Mouse (Mus musculus) kidney, embryonic 16.5 days (tissue): ENCODE results near the gene Cuta. TPM values are rescaled to one million over a fixed set of nuclear protein-coding genes. Genes with fewer than 3 reads are reported as not detected.

Experiments used
- ATAC-seq: fragments of 200-750 bp; cut with Nextera tagmentation; 2 replicates; pipeline ENCODE4 v1.8.0; 2017; ENCODE audit warnings: moderate TSS enrichment; ENCODE audit not compliant: low FRiP score, low TSS enrichment
- H3K27ac ChIP-seq: fragments of 300-500 bp; sonication (generic); 2 replicates; pipeline ENCODE4 v1.5.1; 2014; ENCODE audit warnings: low read length
- H3K27me3 ChIP-seq: fragments of 300-500 bp; sonication (generic); 2 replicates; pipeline ENCODE4 v1.6.1; 2014; ENCODE audit warnings: low read length, control low read depth, mixed read lengths; ENCODE audit not compliant: insufficient read depth
- H3K36me3 ChIP-seq: fragments of 300-500 bp; sonication (generic); 2 replicates; pipeline ENCODE4 v1.6.1; 2014; ENCODE audit warnings: low read length, control low read depth, mixed read lengths; ENCODE audit not compliant: insufficient read depth
- H3K4me1 ChIP-seq: fragments of 300-500 bp; sonication (generic); 2 replicates; pipeline ENCODE4 v1.6.1; 2014; ENCODE audit warnings: low read length, control low read depth, mixed read lengths; ENCODE audit not compliant: insufficient read depth
- H3K4me2 ChIP-seq: fragments of 300-500 bp; sonication (generic); replicated peaks from 2 replicates; pipeline ENCODE4 v1.6.1; 2014; ENCODE audit warnings: low read depth, low read length
- H3K4me3 ChIP-seq: fragments of 300-500 bp; sonication (generic); 2 replicates; pipeline ENCODE4 v1.5.1; 2014; ENCODE audit warnings: mild to moderate bottlenecking, low read length
- H3K9ac ChIP-seq: fragments of 300-500 bp; sonication (generic); replicated peaks from 2 replicates; pipeline ENCODE4 v1.6.1; 2014; ENCODE audit warnings: low read length
- H3K9me3 ChIP-seq: fragments of 300-500 bp; sonication (generic); 2 replicates; pipeline ENCODE4 v1.6.1; 2016; ENCODE audit warnings: low read length, control low read depth
- WGBS: fragments of 180-500 bp; shearing (Covaris S2); extraction: QIAGEN DNeasy Blood & Tissue Kit; methylation state at CpG from one replicate; pipeline ENCODE4 v1.1.7; 2014; 5-methylcytosine and 5-hydroxymethylcytosine counted together
- polyA plus RNA-seq: library from polyadenylated mRNA; unstranded; fragments of >200 nt; fragmentation: Nextera tagmentation; extraction: Ambion mirVana; gene quantifications from 2 replicates; pipeline ENCODE4 v1.2.1, GENCODE M21; 2015

Gene Cuta
- polyA plus RNA-seq, 1 experiment from 2014 or later = 187 TPM

DNA sequence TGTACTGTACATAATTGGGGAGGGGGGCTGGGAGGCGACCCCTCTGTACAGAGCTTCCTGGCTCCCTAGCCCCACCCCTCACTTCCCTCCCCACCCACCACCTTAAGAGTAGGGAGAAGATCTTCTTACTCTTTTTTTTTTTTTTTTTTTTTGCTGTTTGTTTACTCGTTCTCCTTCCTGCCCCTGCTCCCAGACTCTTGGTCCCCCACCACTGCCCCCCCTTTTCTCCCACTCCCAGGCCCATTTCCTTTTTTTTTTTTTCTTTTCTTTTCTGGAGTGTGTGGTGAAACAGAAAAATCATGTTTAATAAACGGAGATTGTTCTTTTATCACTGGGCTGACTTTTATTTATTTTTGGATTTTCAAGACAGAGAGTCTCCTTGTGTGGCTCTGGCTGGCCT, 32.7 kb upstream of the Cuta start:
- H3K9me3 ChIP-seq = no peaks in the 10 kb centered on the region
- WGBS = 1% methylated on average over 3 of the region's 3 CpGs
- peak overlapping the region; percentile 91 for H3K27ac ChIP-seq
- H3K36me3 ChIP-seq = peaks cover 27% of the 10 kb centered on the region
- H3K4me1 ChIP-seq = peaks cover 28% of the 10 kb centered on the region
- peak overlapping the region; percentile 95 for H3K9ac ChIP-seq
- no peaks in the 10 kb centered on the region for H3K27me3 ChIP-seq
- ATAC-seq = no peak
- peak overlapping the region; percentile 97 for H3K4me3 ChIP-seq
- peak overlapping the region; percentile 80 for H3K4me2 ChIP-seq

DNA sequence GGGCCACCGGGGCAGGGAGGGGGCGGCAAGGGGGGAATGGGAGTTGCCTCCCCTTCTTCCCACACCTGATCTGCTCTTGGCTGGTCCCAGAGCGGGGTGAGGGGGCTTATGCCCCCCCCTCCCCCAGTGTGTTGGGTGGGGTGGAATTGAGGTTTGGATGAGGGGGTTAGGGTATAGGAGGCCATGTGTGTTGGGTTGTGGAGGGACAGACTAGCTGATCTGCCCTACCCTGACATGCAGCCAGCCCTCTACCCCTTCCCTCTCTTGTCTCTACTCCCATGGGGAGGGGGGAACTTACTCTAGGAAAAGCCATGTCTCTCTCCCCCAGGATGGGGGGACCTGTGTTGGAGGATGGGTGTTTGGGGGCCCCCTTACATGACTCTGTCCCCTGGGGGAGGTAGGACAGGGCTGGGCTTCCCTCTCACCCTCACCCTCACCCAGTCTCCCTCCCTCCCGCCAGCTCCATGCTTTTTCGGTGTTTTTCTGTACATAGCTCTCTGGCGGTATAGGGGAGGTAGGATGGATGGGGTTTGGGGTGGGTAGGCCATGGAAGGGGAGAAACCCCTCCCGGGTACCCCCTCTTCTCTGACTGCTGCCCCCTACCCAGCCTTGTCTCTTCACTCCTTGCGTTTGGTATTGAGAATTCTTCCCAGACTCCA, 32.0 kb upstream of the Cuta start:
- H3K4me1 ChIP-seq = peaks cover 28% of the 10 kb centered on the region
- H3K9ac ChIP-seq = peak overlapping the region; percentile 95
- H3K4me2 ChIP-seq = peak overlapping the region; percentile 80
- H3K27me3 ChIP-seq = no peaks in the 10 kb centered on the region
- no peak for ATAC-seq
- WGBS = 68% methylated on average over 8 of the region's 8 CpGs
- H3K4me3 ChIP-seq = peak overlapping the region; percentile 97
- H3K9me3 ChIP-seq = no peaks in the 10 kb centered on the region
- peaks cover 25% of the 10 kb centered on the region for H3K36me3 ChIP-seq
- no peak overlapping the region for H3K27ac ChIP-seq

DNA sequence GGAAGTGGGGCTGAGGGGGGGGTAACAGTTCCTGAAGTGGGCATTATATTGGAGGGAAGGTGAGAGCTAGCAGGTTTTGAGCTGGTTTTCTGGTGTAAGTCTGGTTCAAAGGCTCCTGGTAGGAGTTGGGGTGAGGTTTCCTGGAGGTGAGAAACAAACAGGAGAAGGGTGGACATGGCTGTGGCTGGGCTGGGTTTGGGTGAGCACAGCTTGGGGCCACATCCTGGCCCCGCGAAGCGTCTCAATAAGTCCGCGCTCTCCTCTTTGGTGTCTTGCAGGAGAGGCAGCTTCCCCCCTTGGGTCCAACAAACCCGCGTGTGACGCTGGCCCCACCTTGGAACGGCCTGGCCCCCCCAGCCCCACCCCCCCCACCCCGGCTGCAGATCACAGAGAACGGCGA, 30.9 kb upstream of the Cuta start:
- Histone ChIP-seq H3K4me3 (no peak overlapping the region), H3K9me3 (no peaks in the 10 kb centered on the region), H3K4me1 (peaks cover 28% of the 10 kb centered on the region), H3K27ac (no peak overlapping the region), H3K36me3 (peaks cover 27% of the 10 kb centered on the region), H3K4me2 (no peak overlapping the region), H3K9ac (no peak overlapping the region), H3K27me3 (no peaks in the 10 kb centered on the region)
- 72% methylated on average over 12 of the region's 12 CpGs for WGBS
- ATAC-seq = no peak

DNA sequence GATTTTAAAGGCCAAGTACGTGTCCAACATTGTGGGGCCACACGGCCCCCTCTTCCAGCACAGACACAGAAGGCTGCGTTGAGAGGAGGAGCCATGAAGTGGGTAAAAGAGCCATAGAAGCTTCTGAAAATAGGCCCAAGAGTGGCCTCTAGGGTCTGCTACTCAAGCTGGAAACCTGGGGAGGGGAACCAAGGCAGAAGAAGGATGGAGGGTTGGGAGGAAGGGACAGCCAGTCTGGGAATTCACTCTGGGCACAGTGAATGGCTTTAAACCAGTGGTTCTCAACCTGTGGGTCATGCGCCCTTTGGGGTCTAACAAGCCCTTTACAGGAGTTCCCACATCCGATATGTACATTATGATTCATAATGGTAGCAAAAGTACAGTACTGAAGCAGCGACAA, 29.9 kb upstream of the Cuta start:
- Histone ChIP-seq H3K27ac (no peak overlapping the region), H3K36me3 (peaks cover 28% of the 10 kb centered on the region), H3K9ac (no peak overlapping the region), H3K9me3 (no peaks in the 10 kb centered on the region), H3K27me3 (no peaks in the 10 kb centered on the region), H3K4me2 (no peak overlapping the region), H3K4me3 (no peak overlapping the region), H3K4me1 (peaks cover 21% of the 10 kb centered on the region)
- ATAC-seq = no peak
- whole genome bisulfite sequencing = 88% methylated on average over 6 of the region's 6 CpGs

DNA sequence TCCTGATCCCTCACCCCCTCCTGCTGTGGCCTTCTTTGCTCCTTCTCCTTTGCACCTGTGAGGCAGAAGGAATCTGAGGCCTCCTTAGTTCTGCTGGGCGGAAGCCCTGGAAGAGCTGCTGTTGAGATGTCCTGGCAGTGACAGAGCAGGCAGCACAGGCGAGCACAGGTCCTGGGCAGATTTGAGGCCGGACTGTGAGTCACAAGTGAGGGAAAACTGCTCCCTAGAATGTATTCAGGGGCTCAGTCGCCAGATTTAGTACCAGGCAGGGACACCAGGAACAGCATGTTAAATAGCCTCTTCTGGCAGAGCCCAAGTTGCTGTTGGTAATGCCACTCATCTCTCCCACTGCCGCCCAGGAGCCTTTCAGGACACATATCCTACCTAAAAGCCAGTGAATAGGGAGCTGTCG, 28.8 kb upstream of the Cuta start:
- H3K4me3 ChIP-seq = no peak overlapping the region
- H3K4me2 ChIP-seq = no peak overlapping the region
- peaks cover 33% of the 10 kb centered on the region for H3K36me3 ChIP-seq
- H3K4me1 ChIP-seq = peaks cover 14% of the 10 kb centered on the region
- 82% methylated on average over 6 of the region's 6 CpGs for WGBS
- H3K9ac ChIP-seq = no peak overlapping the region
- H3K9me3 ChIP-seq = no peaks in the 10 kb centered on the region
- no peak overlapping the region for H3K27ac ChIP-seq
- H3K27me3 ChIP-seq = no peaks in the 10 kb centered on the region
- no peak for ATAC-seq

DNA sequence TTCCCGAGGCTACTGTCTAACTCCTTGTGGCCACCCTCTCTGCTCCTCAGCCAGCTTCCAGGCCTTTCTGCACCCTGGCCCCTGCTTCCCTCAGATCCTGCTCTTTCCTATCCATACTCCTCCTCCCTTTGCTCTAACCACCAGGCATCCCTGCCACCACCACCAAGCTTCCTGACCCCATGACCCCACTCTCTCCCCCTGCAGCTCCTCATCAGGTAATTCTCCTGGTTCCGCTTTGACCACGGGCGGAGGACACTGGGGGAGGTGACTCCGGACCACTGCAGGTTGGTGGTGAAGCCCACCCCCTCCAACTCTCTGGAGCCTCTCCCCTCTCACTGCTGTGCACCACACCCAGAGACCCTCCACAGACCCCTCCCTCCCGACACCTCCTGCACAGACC, 28.1 kb upstream of the Cuta start:
- no peak overlapping the region for H3K4me3 ChIP-seq
- H3K27me3 ChIP-seq = no peaks in the 10 kb centered on the region
- no peak overlapping the region for H3K4me2 ChIP-seq
- H3K4me1 ChIP-seq = peaks cover 14% of the 10 kb centered on the region
- ATAC-seq = no peak
- WGBS = 87% methylated on average over 6 of the region's 6 CpGs
- no peak overlapping the region for H3K9ac ChIP-seq
- no peak overlapping the region for H3K27ac ChIP-seq
- H3K9me3 ChIP-seq = no peaks in the 10 kb centered on the region
- H3K36me3 ChIP-seq = peaks cover 40% of the 10 kb centered on the region

DNA sequence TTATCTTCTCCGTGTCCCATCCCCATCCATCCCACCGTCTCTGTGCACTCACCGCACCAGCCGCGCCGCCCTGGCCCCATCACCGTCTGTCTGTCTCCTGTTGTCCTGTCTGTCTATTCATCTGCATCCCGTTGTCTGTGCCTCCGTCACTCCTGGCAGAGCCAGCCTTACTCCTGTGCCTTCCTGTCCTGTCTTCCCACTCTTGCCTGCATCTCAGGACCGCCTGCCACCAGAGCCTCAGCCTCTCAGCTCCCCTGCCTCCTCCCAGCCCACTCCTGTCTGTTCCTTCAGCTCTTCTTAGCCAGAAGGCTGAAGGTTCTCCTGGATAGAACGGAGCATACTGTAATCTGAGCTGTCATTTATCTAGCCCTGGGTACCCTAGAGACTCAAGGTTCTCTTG, 27.6 kb upstream of the Cuta start:
- H3K4me3 ChIP-seq = no peak overlapping the region
- H3K4me1 ChIP-seq = peaks cover 10% of the 10 kb centered on the region
- 89% methylated on average over 11 of the region's 11 CpGs for WGBS
- H3K36me3 ChIP-seq = peaks cover 44% of the 10 kb centered on the region
- no peaks in the 10 kb centered on the region for H3K27me3 ChIP-seq
- no peak overlapping the region for H3K27ac ChIP-seq
- no peak overlapping the region for H3K4me2 ChIP-seq
- H3K9me3 ChIP-seq = no peaks in the 10 kb centered on the region
- H3K9ac ChIP-seq = no peak overlapping the region
- ATAC-seq = no peak

DNA sequence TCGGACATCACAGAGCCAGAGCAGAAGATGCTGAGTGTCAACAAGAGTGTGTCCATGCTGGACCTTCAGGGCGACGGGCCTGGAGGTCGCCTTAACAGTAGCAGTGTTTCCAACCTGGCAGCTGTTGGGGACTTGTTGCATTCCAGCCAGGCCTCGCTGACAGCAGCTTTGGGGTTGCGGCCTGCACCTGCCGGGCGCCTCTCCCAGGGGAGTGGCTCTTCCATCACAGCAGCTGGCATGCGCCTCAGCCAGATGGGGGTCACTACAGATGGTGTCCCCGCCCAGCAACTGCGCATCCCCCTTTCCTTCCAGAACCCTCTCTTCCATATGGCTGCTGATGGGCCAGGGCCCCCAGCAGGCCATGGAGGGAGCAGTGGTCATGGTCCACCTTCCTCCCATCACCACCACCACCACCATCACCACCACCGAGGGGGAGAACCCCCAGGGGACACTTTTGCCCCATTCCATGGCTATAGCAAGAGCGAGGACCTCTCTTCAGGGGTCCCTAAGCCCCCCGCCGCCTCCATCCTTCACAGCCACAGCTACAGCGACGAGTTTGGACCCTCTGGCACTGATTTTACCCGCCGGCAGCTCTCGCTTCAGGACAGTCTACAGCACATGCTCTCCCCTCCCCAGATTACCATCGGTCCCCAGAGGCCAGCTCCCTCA, 22.3 kb upstream of the Cuta start:
- Histone ChIP-seq H3K27me3 (no peaks in the 10 kb centered on the region), H3K27ac (no peak overlapping the region), H3K4me3 (no peak overlapping the region), H3K4me1 (no peaks in the 10 kb centered on the region), H3K4me2 (no peak overlapping the region), H3K9me3 (no peaks in the 10 kb centered on the region), H3K9ac (no peak overlapping the region), H3K36me3 (peaks cover 70% of the 10 kb centered on the region)
- no peak for ATAC-seq
- 93% methylated on average over 21 of the region's 21 CpGs for WGBS

DNA sequence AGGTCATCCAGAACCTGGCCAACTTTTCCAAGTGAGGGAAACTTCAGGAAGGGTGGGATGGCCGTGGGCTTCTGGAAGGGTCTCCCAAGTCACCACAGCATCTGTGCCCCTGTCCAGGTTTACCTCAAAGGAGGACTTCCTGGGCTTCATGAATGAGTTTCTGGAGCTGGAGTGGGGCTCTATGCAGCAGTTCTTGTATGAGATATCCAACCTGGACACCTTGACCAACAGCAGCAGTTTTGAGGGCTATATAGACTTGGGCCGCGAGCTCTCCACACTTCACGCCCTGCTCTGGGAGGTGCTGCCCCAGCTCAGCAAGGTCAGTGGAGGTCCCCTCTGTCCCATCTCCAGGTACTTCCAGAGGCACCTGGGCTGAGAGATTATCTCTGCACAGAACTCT, 20.4 kb upstream of the Cuta start:
- 96% methylated on average over 4 of the region's 4 CpGs for WGBS
- peaks cover 73% of the 10 kb centered on the region for H3K36me3 ChIP-seq

DNA sequence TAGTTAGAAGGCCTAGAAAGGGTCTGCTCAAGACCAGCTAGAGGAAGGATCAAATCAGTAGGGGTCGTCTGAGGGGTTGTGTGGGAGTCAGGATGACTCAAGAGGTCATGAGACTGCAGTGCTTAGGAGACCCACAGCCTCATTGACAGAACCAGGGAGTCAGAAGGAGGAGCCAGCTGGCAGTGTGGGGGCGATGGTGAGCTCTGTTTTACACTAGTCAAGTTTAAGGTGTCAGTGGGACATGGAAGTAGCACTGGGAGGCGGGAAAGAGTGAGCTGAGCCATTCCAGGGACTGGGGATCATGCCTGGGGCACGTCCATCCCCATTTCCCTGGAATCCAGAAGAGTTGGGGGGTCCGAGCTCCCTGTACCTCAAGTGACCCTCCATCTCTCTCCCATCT, 19.5 kb upstream of the Cuta start:
- H3K9ac ChIP-seq = no peak overlapping the region
- H3K9me3 ChIP-seq = no peaks in the 10 kb centered on the region
- H3K27me3 ChIP-seq = no peaks in the 10 kb centered on the region
- 49% methylated on average over 5 of the region's 5 CpGs for WGBS
- ATAC-seq = no peak
- H3K4me1 ChIP-seq = peaks cover 3% of the 10 kb centered on the region; the same call in 1 of the 2 replicates
- no peak overlapping the region for H3K27ac ChIP-seq
- H3K4me2 ChIP-seq = no peak overlapping the region
- no peak overlapping the region for H3K4me3 ChIP-seq
- H3K36me3 ChIP-seq = peaks cover 66% of the 10 kb centered on the region

More for the DNA sequence above, 20.4 kb upstream of the Cuta start:
- H3K4me2 ChIP-seq = no peak overlapping the region
- no peak for ATAC-seq
- H3K9me3 ChIP-seq = no peaks in the 10 kb centered on the region
- no peak overlapping the region for H3K4me3 ChIP-seq
- H3K27ac ChIP-seq = no peak overlapping the region
- H3K9ac ChIP-seq = no peak overlapping the region
- H3K27me3 ChIP-seq = no peaks in the 10 kb centered on the region
- H3K4me1 ChIP-seq = no peaks in the 10 kb centered on the region
